Mouse (Mus musculus): ENCODE measurements at regions not wholly inside any gene's neighbourhood (a gene's known extent, or its start where the extent isn't known, plus 50 kb on each side); places are given as distances from the start of the nearest gene placed in this dataset.

- H3K9ac ChIP-seq (ENCODE audit: low read length) = no peak overlapping the region
- no peak for ATAC-seq (ENCODE audit: insufficient number of reproducible peaks, insufficient read depth, low FRiP score, low read depth)
- no peak overlapping the region for H3K4me2 ChIP-seq (ENCODE audit: low read length)
- WGBS = 54% methylated on average over 7 of the region's 7 CpGs
- no peaks in the 10 kb centered on the region for H3K4me1 ChIP-seq (ENCODE audit: control insufficient read depth in 2 of 2, insufficient read depth in 2 of 2, low read length in 2 of 2)
- no peak overlapping the region for H3K27ac ChIP-seq (replicated peaks in 1 of 2; ENCODE audit: control insufficient read depth in 1 of 2, insufficient read depth in 1 of 2, low read depth in 2 of 2, low read length in 2 of 2)
- no peaks in the 10 kb centered on the region for H3K36me3 ChIP-seq (ENCODE audit: control insufficient read depth, insufficient read depth, low read length)
- H3K4me3 ChIP-seq (ENCODE audit: control insufficient read depth in 1 of 2, insufficient read depth in 1 of 2, low read depth in 1 of 2, low read length in 2 of 2) = no peak overlapping the region
- no peaks in the 10 kb centered on the region for H3K27me3 ChIP-seq (ENCODE audit: control insufficient read depth, insufficient read depth, low read length)
- no peaks in the 10 kb centered on the region for H3K9me3 ChIP-seq (ENCODE audit: control insufficient read depth, low read length)
These were observed 411.8 kb upstream of the Klhl29 start for GRCm38 (mm10) chr12:5787074-5787813.

- H3K36me3 ChIP-seq (ENCODE audit: control insufficient read depth, insufficient read depth, low read length) = no peaks in the 10 kb centered on the region
- WGBS = 87% methylated on average over 3 of the region's 3 CpGs
These were observed 405.8 kb upstream of the Klhl29 start for GRCm38 (mm10) chr12:5781276-5781675.

GRCm38 (mm10) chr12:5777556-5777955, 402.1 kb upstream of the Klhl29 start:
- no peaks in the 10 kb centered on the region for H3K36me3 ChIP-seq (ENCODE audit: control insufficient read depth, insufficient read depth, low read length)
- no peak overlapping the region for H3K4me2 ChIP-seq (ENCODE audit: low read length)
- H3K9me3 ChIP-seq (ENCODE audit: control insufficient read depth, low read length) = 0 out of 2 replicates have a peak, but pooled peaks cover 2% of the 10 kb centered on the region
- no peak overlapping the region for H3K4me3 ChIP-seq (ENCODE audit: control insufficient read depth in 1 of 2, insufficient read depth in 1 of 2, low read depth in 1 of 2, low read length in 2 of 2)
- no peak overlapping the region for H3K9ac ChIP-seq (ENCODE audit: low read length)
- no peaks in the 10 kb centered on the region for H3K27me3 ChIP-seq (ENCODE audit: control insufficient read depth, insufficient read depth, low read length)
- no peak overlapping the region for H3K27ac ChIP-seq (replicated peaks in 1 of 2; ENCODE audit: control insufficient read depth in 1 of 2, insufficient read depth in 1 of 2, low read depth in 2 of 2, low read length in 2 of 2)
- no peak for ATAC-seq (ENCODE audit: insufficient number of reproducible peaks, insufficient read depth, low FRiP score, low read depth)
- H3K4me1 ChIP-seq (ENCODE audit: control insufficient read depth in 2 of 2, insufficient read depth in 2 of 2, low read length in 2 of 2) = no peaks in the 10 kb centered on the region

More at GRCm38 (mm10) chr12:5781276-5781675, 405.8 kb upstream of the Klhl29 start:
- H3K4me1 ChIP-seq (ENCODE audit: control insufficient read depth in 2 of 2, insufficient read depth in 2 of 2, low read length in 2 of 2) = no peaks in the 10 kb centered on the region
- H3K9ac ChIP-seq (ENCODE audit: low read length) = no peak overlapping the region
- H3K27me3 ChIP-seq (ENCODE audit: control insufficient read depth, insufficient read depth, low read length) = no peaks in the 10 kb centered on the region
- no peak overlapping the region for H3K4me3 ChIP-seq (ENCODE audit: control insufficient read depth in 1 of 2, insufficient read depth in 1 of 2, low read depth in 1 of 2, low read length in 2 of 2)
- no peak overlapping the region for H3K4me2 ChIP-seq (ENCODE audit: low read length)
- H3K27ac ChIP-seq (replicated peaks in 1 of 2; ENCODE audit: control insufficient read depth in 1 of 2, insufficient read depth in 1 of 2, low read depth in 2 of 2, low read length in 2 of 2) = no peak overlapping the region
- no peak for ATAC-seq (ENCODE audit: insufficient number of reproducible peaks, insufficient read depth, low FRiP score, low read depth)
- no peaks in the 10 kb centered on the region for H3K9me3 ChIP-seq (ENCODE audit: control insufficient read depth, low read length)

- Histone ChIP-seq H3K27ac (replicated peaks in 1 of 2; ENCODE audit: control insufficient read depth in 1 of 2, insufficient read depth in 1 of 2, low read depth in 2 of 2, low read length in 2 of 2) (no peak overlapping the region), H3K27me3 (ENCODE audit: control insufficient read depth, insufficient read depth, low read length) (no peaks in the 10 kb centered on the region), H3K9me3 (ENCODE audit: control insufficient read depth, low read length) (0 out of 2 replicates have a peak, but pooled peaks cover 2% of the 10 kb centered on the region), H3K4me1 (ENCODE audit: control insufficient read depth in 2 of 2, insufficient read depth in 2 of 2, low read length in 2 of 2) (no peaks in the 10 kb centered on the region), H3K36me3 (ENCODE audit: control insufficient read depth, insufficient read depth, low read length) (no peaks in the 10 kb centered on the region), H3K4me3 (ENCODE audit: control insufficient read depth in 1 of 2, insufficient read depth in 1 of 2, low read depth in 1 of 2, low read length in 2 of 2) (no peak overlapping the region), H3K9ac (ENCODE audit: low read length) (no peak overlapping the region), H3K4me2 (ENCODE audit: low read length) (no peak overlapping the region)
- WGBS = 36% methylated on average over 5 of the region's 5 CpGs
- no peak for ATAC-seq (ENCODE audit: insufficient number of reproducible peaks, insufficient read depth, low FRiP score, low read depth)
These were observed 396.0 kb upstream of the Klhl29 start for GRCm38 (mm10) chr12:5771399-5771978.

DNA sequence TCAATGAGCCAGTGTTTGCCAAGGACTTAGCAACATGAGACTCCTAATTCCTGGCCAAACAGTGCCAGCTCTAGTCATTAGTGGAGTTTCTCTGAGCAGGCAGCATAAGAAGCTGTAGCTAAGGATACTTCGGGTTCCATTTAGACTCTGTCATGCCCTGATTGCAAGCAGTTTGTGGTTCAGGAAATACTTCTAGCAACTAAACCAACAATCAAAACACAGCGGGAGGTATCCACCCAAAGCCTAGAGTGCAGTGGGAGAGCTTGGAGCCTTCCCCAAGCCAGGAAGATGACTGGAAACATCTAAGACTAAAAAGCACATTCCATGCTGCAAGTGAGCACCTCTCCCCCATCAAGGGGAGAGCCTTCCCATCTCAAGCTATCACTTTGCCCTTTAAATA, 395.0 kb upstream of the Klhl29 start:
- Histone ChIP-seq H3K27me3 (ENCODE audit: control insufficient read depth, insufficient read depth, low read length) (no peaks in the 10 kb centered on the region), H3K36me3 (ENCODE audit: control insufficient read depth, insufficient read depth, low read length) (no peaks in the 10 kb centered on the region), H3K4me2 (ENCODE audit: low read length) (no peak overlapping the region), H3K27ac (replicated peaks in 1 of 2; ENCODE audit: control insufficient read depth in 1 of 2, insufficient read depth in 1 of 2, low read depth in 2 of 2, low read length in 2 of 2) (no peak overlapping the region), H3K9ac (ENCODE audit: low read length) (no peak overlapping the region), H3K4me3 (ENCODE audit: control insufficient read depth in 1 of 2, insufficient read depth in 1 of 2, low read depth in 1 of 2, low read length in 2 of 2) (no peak overlapping the region), H3K9me3 (ENCODE audit: control insufficient read depth, low read length) (0 out of 2 replicates have a peak, but pooled peaks cover 2% of the 10 kb centered on the region), H3K4me1 (ENCODE audit: control insufficient read depth in 2 of 2, insufficient read depth in 2 of 2, low read length in 2 of 2) (no peaks in the 10 kb centered on the region)
- 44% methylated on average over 2 of the region's 2 CpGs for WGBS
- ATAC-seq (ENCODE audit: insufficient number of reproducible peaks, insufficient read depth, low FRiP score, low read depth) = no peak

GRCm38 (mm10) chr12:5764445-5765170, 389.1 kb upstream of the Klhl29 start:
- WGBS = 39% methylated on average over 6 of the region's 6 CpGs
- Histone ChIP-seq H3K9me3 (ENCODE audit: control insufficient read depth, low read length) (no peaks in the 10 kb centered on the region), H3K4me3 (ENCODE audit: control insufficient read depth in 1 of 2, insufficient read depth in 1 of 2, low read depth in 1 of 2, low read length in 2 of 2) (no peak overlapping the region), H3K36me3 (ENCODE audit: control insufficient read depth, insufficient read depth, low read length) (no peaks in the 10 kb centered on the region), H3K27me3 (ENCODE audit: control insufficient read depth, insufficient read depth, low read length) (no peaks in the 10 kb centered on the region), H3K27ac (replicated peaks in 1 of 2; ENCODE audit: control insufficient read depth in 1 of 2, insufficient read depth in 1 of 2, low read depth in 2 of 2, low read length in 2 of 2) (no peak overlapping the region), H3K9ac (ENCODE audit: low read length) (no peak overlapping the region), H3K4me2 (ENCODE audit: low read length) (no peak overlapping the region), H3K4me1 (ENCODE audit: control insufficient read depth in 2 of 2, insufficient read depth in 2 of 2, low read length in 2 of 2) (no peaks in the 10 kb centered on the region)
- ATAC-seq (ENCODE audit: insufficient number of reproducible peaks, insufficient read depth, low FRiP score, low read depth) = no peak

DNA sequence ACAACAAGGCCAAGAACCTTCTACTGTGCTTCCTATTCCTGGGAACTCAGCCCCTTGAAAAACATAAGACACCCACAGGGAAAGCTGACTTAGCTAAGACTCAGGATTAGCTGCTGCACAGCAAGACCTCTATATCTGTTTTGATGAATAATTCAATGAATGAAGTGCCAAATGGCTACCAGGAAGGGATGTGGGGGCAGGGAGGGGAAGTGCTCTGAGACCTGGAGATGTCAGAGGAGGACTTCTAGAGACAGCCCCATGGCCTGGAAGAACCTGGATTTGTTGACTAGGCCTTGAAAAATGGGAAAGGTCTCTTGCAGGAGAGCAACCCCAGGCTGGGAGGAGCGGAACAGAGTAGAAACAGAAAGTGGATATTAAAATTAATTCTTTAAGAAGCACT, 388.5 kb upstream of the Klhl29 start:
- H3K36me3 ChIP-seq (ENCODE audit: control insufficient read depth, insufficient read depth, low read length) = no peaks in the 10 kb centered on the region
- no peaks in the 10 kb centered on the region for H3K27me3 ChIP-seq (ENCODE audit: control insufficient read depth, insufficient read depth, low read length)
- H3K4me1 ChIP-seq (ENCODE audit: control insufficient read depth in 2 of 2, insufficient read depth in 2 of 2, low read length in 2 of 2) = no peaks in the 10 kb centered on the region
- no peak overlapping the region for H3K27ac ChIP-seq (replicated peaks in 1 of 2; ENCODE audit: control insufficient read depth in 1 of 2, insufficient read depth in 1 of 2, low read depth in 2 of 2, low read length in 2 of 2)
- no peaks in the 10 kb centered on the region for H3K9me3 ChIP-seq (ENCODE audit: control insufficient read depth, low read length)
- no peak for ATAC-seq (ENCODE audit: insufficient number of reproducible peaks, insufficient read depth, low FRiP score, low read depth)
- 78% methylated on average over 1 of the region's 1 CpGs for WGBS
- H3K4me3 ChIP-seq (ENCODE audit: control insufficient read depth in 1 of 2, insufficient read depth in 1 of 2, low read depth in 1 of 2, low read length in 2 of 2) = no peak overlapping the region
- no peak overlapping the region for H3K4me2 ChIP-seq (ENCODE audit: low read length)
- H3K9ac ChIP-seq (ENCODE audit: low read length) = no peak overlapping the region

Data from heart, embryonic 14.5 days (tissue).